In the genomic region with DNA sequence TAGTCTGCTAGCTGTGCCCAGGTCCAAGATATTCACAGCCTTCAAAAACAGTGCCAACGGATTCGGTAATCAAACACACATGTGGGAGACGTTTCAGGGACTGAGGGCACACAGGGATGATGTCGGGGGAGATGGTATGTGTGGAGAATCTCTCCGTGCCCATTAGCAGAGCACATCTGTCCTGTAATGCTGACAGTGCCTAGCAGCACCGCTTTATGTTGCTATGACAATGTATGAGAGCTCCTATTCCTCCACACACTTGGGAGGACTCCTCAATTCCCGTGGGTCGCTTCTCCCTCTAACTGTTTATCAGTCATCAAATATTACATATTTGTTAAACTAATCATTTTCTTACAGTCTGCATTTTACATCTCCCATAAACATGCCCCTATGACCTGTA, we compare ENCODE assay signal across 23 mouse cellular contexts. TPM values are rescaled to one million over a fixed set of nuclear protein-coding genes. Genes with fewer than 3 reads are reported as not detected.
DNase-seq lines count a peak whose midpoint lies in the region; ATAC-seq lines count a peak whose summit lies in the region.
"Had no signal": no experiment of that assay in that cellular context is flagged by ENCODE, and none has a peak within 500 bp of the region (broad histone marks: within the 10 kb centered on the region; RNA-seq: fewer than 3 reads in every experiment).

No protein-coding gene starts in this region.

- no peaks in the 10 kb centered on the region for H3K27me3 ChIP-seq in embryonic facial prominence, embryonic 13.5 days
- H3K27me3 ChIP-seq in embryonic facial prominence, embryonic 10.5 days (replicated peaks; ENCODE audit: low read depth, poor library complexity, severe bottlenecking), result no peaks in the 10 kb centered on the region
- no peaks in the 10 kb centered on the region for H3K27me3 ChIP-seq in hindbrain, embryonic 14.5 days (ENCODE audit: control insufficient read depth, insufficient read depth, low read length)
- H3K27me3 ChIP-seq in hindbrain, embryonic 11.5 days (ENCODE audit: control insufficient read depth, insufficient read depth, low read length), result no peaks in the 10 kb centered on the region
- no peaks in the 10 kb centered on the region for H3K27me3 ChIP-seq in neural tube, embryonic 14.5 days (ENCODE audit: control insufficient read depth, insufficient read depth, low read length)
- H3K27me3 ChIP-seq in neural tube, embryonic 15.5 days (replicated peaks), result peaks cover 4% of the 10 kb centered on the region; the same call in 1 of the 2 replicates
- H3K27me3 ChIP-seq: embryonic facial prominence, embryonic 12.5 days; kidney, embryonic 15.5 days had no signal

- DNase-seq in embryonic facial prominence, embryonic 10.5 days (ENCODE audit: low spot score), result no peak
- no peak for DNase-seq in hindbrain, embryonic 14.5 days (ENCODE audit: low spot score)
- DNase-seq in hindbrain, embryonic 11.5 days (ENCODE audit: low spot score), result no peak
- DNase-seq in kidney, postnatal 36 days, result no peak
- DNase-seq in gastrocnemius, adult 8-10 months (ENCODE audit: low spot score in 2 of 2), result no peak
- DNase-seq: adrenal gland, postnatal 14 days; cerebellum, adult 9-11 months; liver, postnatal 0 days; right cerebral cortex, postnatal 25 days had no signal

- H3K4me3 ChIP-seq in embryonic facial prominence, embryonic 13.5 days, result no peak overlapping the region
- no peak overlapping the region for H3K4me3 ChIP-seq in embryonic facial prominence, embryonic 10.5 days
- H3K4me3 ChIP-seq in hindbrain, embryonic 14.5 days (replicated peaks; ENCODE audit: low read length), result no peak overlapping the region
- no peak overlapping the region for H3K4me3 ChIP-seq in hindbrain, embryonic 11.5 days (ENCODE audit: low read depth, low read length)
- H3K4me3 ChIP-seq in neural tube, embryonic 14.5 days (ENCODE audit: low read depth, low read length), result no peak overlapping the region
- no peak overlapping the region for H3K4me3 ChIP-seq in neural tube, embryonic 15.5 days (replicated peaks)
- H3K4me3 ChIP-seq: embryonic facial prominence, embryonic 12.5 days; heart, embryonic 10.5 days; kidney, embryonic 15.5 days; limb, embryonic 10.5 days had no signal

- no peak for ATAC-seq in embryonic facial prominence, embryonic 13.5 days (ENCODE audit: insufficient number of reproducible peaks, insufficient read depth, low FRiP score, low TSS enrichment, low read depth)
- ATAC-seq in hindbrain, embryonic 14.5 days (ENCODE audit: low FRiP score), result no peak
- ATAC-seq in hindbrain, embryonic 11.5 days (ENCODE audit: low FRiP score), result no peak
- peak; percentile 55; the same call in 1 of the 2 replicates for ATAC-seq in neural tube, embryonic 14.5 days (ENCODE audit: low read depth)
- no peak for ATAC-seq in neural tube, embryonic 15.5 days (ENCODE audit: low FRiP score)
- ATAC-seq: activated CD4-positive, CD25-positive, alpha-beta regulatory T cell, adult 4 months; CD4-positive, CD25-positive, alpha-beta regulatory T cell, adult 4 months; liver, postnatal 0 days had no signal

- H3K9me3 ChIP-seq in embryonic facial prominence, embryonic 13.5 days, result no peaks in the 10 kb centered on the region
- H3K9me3 ChIP-seq in embryonic facial prominence, embryonic 10.5 days, result no peaks in the 10 kb centered on the region
- no peaks in the 10 kb centered on the region for H3K9me3 ChIP-seq in hindbrain, embryonic 14.5 days (ENCODE audit: control insufficient read depth, low read length)
- H3K9me3 ChIP-seq in hindbrain, embryonic 11.5 days (ENCODE audit: control insufficient read depth, low read length), result no peaks in the 10 kb centered on the region
- no peaks in the 10 kb centered on the region for H3K9me3 ChIP-seq in neural tube, embryonic 14.5 days (ENCODE audit: control insufficient read depth, low read length)
- no peaks in the 10 kb centered on the region for H3K9me3 ChIP-seq in neural tube, embryonic 15.5 days (replicated peaks)
- H3K9me3 ChIP-seq: embryonic facial prominence, embryonic 12.5 days; heart, embryonic 10.5 days; kidney, embryonic 15.5 days; limb, embryonic 10.5 days had no signal

- H3K9ac ChIP-seq in embryonic facial prominence, embryonic 13.5 days, result no peak overlapping the region
- H3K9ac ChIP-seq in hindbrain, embryonic 14.5 days, result no peak overlapping the region
- no peak overlapping the region for H3K9ac ChIP-seq in hindbrain, embryonic 11.5 days (ENCODE audit: low read depth, low read length)
- no peak overlapping the region for H3K9ac ChIP-seq in neural tube, embryonic 14.5 days (replicated peaks; ENCODE audit: low read depth, low read length)
- H3K9ac ChIP-seq in neural tube, embryonic 15.5 days (replicated peaks), result no peak overlapping the region
- H3K9ac ChIP-seq: embryonic facial prominence, embryonic 12.5 days; kidney, embryonic 15.5 days; liver, postnatal 0 days had no signal

- 58% methylated on average over 8 of the region's 8 CpGs for WGBS in embryonic facial prominence, embryonic 13.5 days
- WGBS in embryonic facial prominence, embryonic 10.5 days, result 86% methylated on average over 8 of the region's 8 CpGs
- 50% methylated on average over 8 of the region's 8 CpGs for WGBS in hindbrain, embryonic 14.5 days
- WGBS in hindbrain, embryonic 11.5 days, result 82% methylated on average over 8 of the region's 8 CpGs
- WGBS in neural tube, embryonic 14.5 days, result 55% methylated on average over 8 of the region's 8 CpGs
- 47% methylated on average over 8 of the region's 8 CpGs for WGBS in neural tube, embryonic 15.5 days

- no peak overlapping the region for H3K4me2 ChIP-seq in embryonic facial prominence, embryonic 13.5 days
- H3K4me2 ChIP-seq in hindbrain, embryonic 14.5 days (replicated peaks), result no peak overlapping the region
- H3K4me2 ChIP-seq in hindbrain, embryonic 11.5 days (replicated peaks; ENCODE audit: low read depth, low read length), result no peak overlapping the region
- no peak overlapping the region for H3K4me2 ChIP-seq in neural tube, embryonic 14.5 days (ENCODE audit: low read depth, low read length)
- no peak overlapping the region for H3K4me2 ChIP-seq in neural tube, embryonic 15.5 days
- H3K4me2 ChIP-seq: embryonic facial prominence, embryonic 12.5 days; kidney, embryonic 15.5 days had no signal

- H3K4me1 ChIP-seq in embryonic facial prominence, embryonic 13.5 days, result peaks cover 15% of the 10 kb centered on the region
- H3K4me1 ChIP-seq in embryonic facial prominence, embryonic 10.5 days, result peaks cover 6% of the 10 kb centered on the region
- H3K4me1 ChIP-seq in hindbrain, embryonic 14.5 days (replicated peaks; ENCODE audit: control insufficient read depth, insufficient read depth, low read length), result peaks cover 19% of the 10 kb centered on the region
- no peaks in the 10 kb centered on the region for H3K4me1 ChIP-seq in hindbrain, embryonic 11.5 days (replicated peaks; ENCODE audit: control insufficient read depth, insufficient read depth, low read length)
- H3K4me1 ChIP-seq in neural tube, embryonic 14.5 days (ENCODE audit: control insufficient read depth, insufficient read depth, low read length), result no peaks in the 10 kb centered on the region
- peaks cover 19% of the 10 kb centered on the region for H3K4me1 ChIP-seq in neural tube, embryonic 15.5 days
- H3K4me1 ChIP-seq: embryonic facial prominence, embryonic 12.5 days; heart, embryonic 10.5 days had no signal

- no peaks in the 10 kb centered on the region for H3K36me3 ChIP-seq in embryonic facial prominence, embryonic 13.5 days
- no peaks in the 10 kb centered on the region for H3K36me3 ChIP-seq in embryonic facial prominence, embryonic 10.5 days (replicated peaks)
- no peaks in the 10 kb centered on the region for H3K36me3 ChIP-seq in hindbrain, embryonic 14.5 days (replicated peaks; ENCODE audit: control insufficient read depth, insufficient read depth)
- H3K36me3 ChIP-seq in hindbrain, embryonic 11.5 days (ENCODE audit: control insufficient read depth, insufficient read depth, low read length), result no peaks in the 10 kb centered on the region
- H3K36me3 ChIP-seq in neural tube, embryonic 14.5 days (ENCODE audit: control insufficient read depth, insufficient read depth, low read length), result no peaks in the 10 kb centered on the region
- no peaks in the 10 kb centered on the region for H3K36me3 ChIP-seq in neural tube, embryonic 15.5 days
- H3K36me3 ChIP-seq: embryonic facial prominence, embryonic 12.5 days; heart, embryonic 10.5 days; kidney, embryonic 15.5 days; limb, embryonic 10.5 days had no signal

- 0 out of 2 replicates have a peak overlapping the region, but pooled peaks have one; percentile 28 for H3K27ac ChIP-seq in embryonic facial prominence, embryonic 13.5 days
- H3K27ac ChIP-seq in embryonic facial prominence, embryonic 10.5 days (replicated peaks), result no peak overlapping the region
- 0 out of 2 replicates have a peak overlapping the region, but pooled peaks have one; percentile 76 for H3K27ac ChIP-seq in hindbrain, embryonic 14.5 days
- no peak overlapping the region for H3K27ac ChIP-seq in hindbrain, embryonic 11.5 days (ENCODE audit: low read depth, low read length)
- H3K27ac ChIP-seq in neural tube, embryonic 14.5 days (ENCODE audit: low read depth, low read length), result no peak overlapping the region
- H3K27ac ChIP-seq in neural tube, embryonic 15.5 days (replicated peaks), result no peak overlapping the region
- H3K27ac ChIP-seq: heart, embryonic 10.5 days; limb, embryonic 10.5 days had no signal

RNA-seq across cellular contexts. Expression of a gene that starts 9.0 kb away (rescaled TPM):
- not detected in 2 replicates for polyA plus RNA-seq in embryonic facial prominence, embryonic 13.5 days (2015; fragmentation: Nextera tagmentation; extraction: Ambion mirVana)
- not detected in 2 replicates for polyA plus RNA-seq in embryonic facial prominence, embryonic 10.5 days (2016; fragmentation: Nextera tagmentation; extraction: Ambion mirVana)
- polyA plus RNA-seq in hindbrain, embryonic 14.5 days (2014; fragmentation: Nextera tagmentation; extraction: Ambion mirVana), result 0.32 and 0.61 TPM in 2 replicates
- 0.15 and 0.32 TPM in 2 replicates for polyA plus RNA-seq in hindbrain, embryonic 11.5 days (2014; fragmentation: Nextera tagmentation; extraction: Ambion mirVana)
- 0.17 TPM in 1 of 2 replicates, not detected in the other for polyA plus RNA-seq in neural tube, embryonic 14.5 days (2014; fragmentation: Nextera tagmentation; extraction: Ambion mirVana)
- 0.18 and 0.32 TPM in 2 replicates for polyA plus RNA-seq in neural tube, embryonic 15.5 days (2015; fragmentation: Nextera tagmentation; extraction: Ambion mirVana)
- total RNA-seq in gastrocnemius, adult 8-10 months (2022), result 1 to 10 TPM in 1 of 4 experiments, under 1 TPM in 3; 0.25 to 1.7 (median 0.40) TPM
- total RNA-seq: adrenal gland, postnatal 14 days; ES-E14; liver, adult 2 months; megakaryocyte progenitor cell, adult 5-6 weeks; neutrophil, adult 5-6 weeks had no signal
- polyA plus RNA-seq: embryonic facial prominence, embryonic 12.5 days; large intestine, adult 2 months; limb, embryonic 10.5 days; liver, adult 2 months; liver, postnatal 0 days had no signal

RNA-seq across cellular contexts. Expression of a gene that starts 45.9 kb away (rescaled TPM):
- polyA plus RNA-seq in embryonic facial prominence, embryonic 13.5 days (2015; fragmentation: Nextera tagmentation; extraction: Ambion mirVana), result 15.4 and 16.4 TPM in 2 replicates
- 13.6 and 14.6 TPM in 2 replicates for polyA plus RNA-seq in embryonic facial prominence, embryonic 10.5 days (2016; fragmentation: Nextera tagmentation; extraction: Ambion mirVana)
- 25.7 and 27.5 TPM in 2 replicates for polyA plus RNA-seq in hindbrain, embryonic 14.5 days (2014; fragmentation: Nextera tagmentation; extraction: Ambion mirVana)
- polyA plus RNA-seq in hindbrain, embryonic 11.5 days (2014; fragmentation: Nextera tagmentation; extraction: Ambion mirVana), result 19.5 and 21.1 TPM in 2 replicates
- 25.8 and 35.1 TPM in 2 replicates for polyA plus RNA-seq in neural tube, embryonic 14.5 days (2014; fragmentation: Nextera tagmentation; extraction: Ambion mirVana)
- 19.4 and 27.7 TPM in 2 replicates for polyA plus RNA-seq in neural tube, embryonic 15.5 days (2015; fragmentation: Nextera tagmentation; extraction: Ambion mirVana)
- 10 to 100 TPM; 13.4 to 18.9 (median 15.7) TPM for total RNA-seq in gastrocnemius, adult 8-10 months (2022)

Comparison
In these comparisons a context has a peak if more than half of its experiments do, and no peak if none do; other contexts are left out.
1. H3K27ac ChIP-seq: peak in embryonic facial prominence, embryonic 13.5 days (single experiment) and hindbrain, embryonic 14.5 days (single experiment); none in embryonic facial prominence, embryonic 10.5 days (single experiment), hindbrain, embryonic 11.5 days (single experiment), neural tube, embryonic 14.5 days (single experiment) and neural tube, embryonic 15.5 days (single experiment).